Mouse (Mus musculus): ENCODE data around the gene Pde8b. TPM values are rescaled to one million over a fixed set of nuclear protein-coding genes. Genes with fewer than 3 reads are reported as not detected.

The Pde8b gene
- total RNA-seq, 1 experiment: 0.40 TPM

DNA sequence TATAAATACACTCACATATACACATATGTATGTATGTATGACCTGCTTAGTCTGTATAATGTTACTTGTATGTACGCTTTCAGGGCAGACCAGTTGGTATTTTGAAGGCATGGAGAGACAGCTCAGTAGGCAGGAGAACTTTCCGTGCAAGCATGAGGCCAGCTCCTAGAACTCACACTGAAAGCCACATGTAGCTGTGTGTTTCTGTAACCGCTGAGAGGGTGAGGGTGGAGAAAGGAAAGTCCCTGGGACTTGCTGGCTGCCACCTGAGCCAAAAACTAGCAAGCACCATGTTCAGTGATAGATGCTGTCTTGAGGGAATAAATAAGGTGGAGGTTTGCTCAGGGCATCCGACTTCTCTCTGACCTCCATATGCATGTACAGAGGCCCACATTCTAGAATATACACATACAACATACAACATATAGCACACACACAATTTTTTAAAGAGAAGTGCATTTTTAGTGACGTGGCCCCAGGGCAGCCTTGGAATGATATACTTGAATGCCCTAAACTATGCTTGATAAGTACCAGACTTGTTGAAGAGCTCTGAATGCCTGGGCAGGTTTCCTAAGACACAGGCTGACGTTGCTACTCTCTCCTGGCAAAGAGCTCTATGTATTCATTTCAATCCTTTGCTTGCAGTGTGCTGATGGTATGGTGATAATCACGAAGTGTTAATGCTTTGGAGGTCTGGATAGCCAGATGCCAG lies 238.4 kb downstream of the Pde8b start:
- H3K9ac ChIP-seq (ENCODE audit: insufficient read depth, low read depth, low read length, poor library complexity, severe bottlenecking): no peak overlapping the region
- in situ Hi-C loops (cut with MboI; ENCODE audit: low sequenced_read_pairs in 2 of 2, unreplicated experiment in 2 of 2): no loop called here
- H3K4me3 ChIP-seq (ENCODE audit: insufficient read depth in 1 of 2, low read depth in 1 of 2, low read length in 2 of 2, poor library complexity in 1 of 2, severe bottlenecking in 1 of 2): no peak overlapping the region
- H3K27ac ChIP-seq (ENCODE audit: insufficient read depth, low read depth, low read length, poor library complexity, severe bottlenecking): no peak overlapping the region
- no peak for DNase-seq (ENCODE audit: low read depth, low spot score)
- no peaks in the 10 kb centered on the region for H3K36me3 ChIP-seq (ENCODE audit: control insufficient read depth, insufficient read depth, low read length, poor library complexity, severe bottlenecking)
- H3K9me3 ChIP-seq (ENCODE audit: control insufficient read depth, insufficient read depth, low read depth, low read length): no peaks in the 10 kb centered on the region
- H3K4me1 ChIP-seq (ENCODE audit: control insufficient read depth in 2 of 2, insufficient read depth in 2 of 2, low read length in 2 of 2, poor library complexity in 1 of 2): no peaks in the 10 kb centered on the region
- TF ChIP-seq ZNF384 (IDR thresholded peaks at IDR 0.05; ENCODE audit: low read depth, low read length) (no peak), ZC3H11A (IDR thresholded peaks at IDR 0.05; ENCODE audit: borderline replicate concordance, low read depth, low read length) (no peak), CHD2 (IDR thresholded peaks at IDR 0.05; ENCODE audit: low read depth, low read length) (no peak), MAFK (IDR thresholded peaks at IDR 0.05; ENCODE audit: insufficient read depth, low read depth, low read length) (no peak), HCFC1 (IDR thresholded peaks at IDR 0.05; ENCODE audit: borderline replicate concordance, insufficient read depth, low read length) (no peak)

DNA sequence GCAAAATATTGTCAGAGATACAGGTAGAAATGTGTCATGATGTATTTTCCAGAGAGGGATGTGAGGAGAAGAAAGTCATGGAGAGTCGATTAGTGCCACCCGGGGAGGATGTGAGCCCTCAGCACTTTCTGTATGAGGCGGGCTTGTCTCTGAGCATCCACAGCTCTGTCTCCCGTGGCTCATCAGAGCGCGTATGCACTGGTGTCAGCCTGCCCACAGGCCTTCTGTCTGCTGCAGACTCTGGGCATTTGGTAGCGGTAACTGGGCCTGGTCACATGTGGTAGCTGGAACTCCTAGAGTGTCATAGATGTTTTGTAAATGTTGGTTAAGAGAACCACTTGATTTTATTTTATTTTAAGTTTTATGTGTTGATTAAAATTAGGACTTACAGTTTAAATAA lies 240.9 kb downstream of the Pde8b start:
- Histone ChIP-seq H3K9me3 (ENCODE audit: control insufficient read depth, insufficient read depth, low read depth, low read length) (no peaks in the 10 kb centered on the region), H3K4me3 (ENCODE audit: insufficient read depth in 1 of 2, low read depth in 1 of 2, low read length in 2 of 2, poor library complexity in 1 of 2, severe bottlenecking in 1 of 2) (no peak overlapping the region), H3K4me1 (ENCODE audit: control insufficient read depth in 2 of 2, insufficient read depth in 2 of 2, low read length in 2 of 2, poor library complexity in 1 of 2) (no peaks in the 10 kb centered on the region), H3K36me3 (ENCODE audit: control insufficient read depth, insufficient read depth, low read length, poor library complexity, severe bottlenecking) (no peaks in the 10 kb centered on the region), H3K27ac (ENCODE audit: insufficient read depth, low read depth, low read length, poor library complexity, severe bottlenecking) (no peak overlapping the region), H3K9ac (ENCODE audit: insufficient read depth, low read depth, low read length, poor library complexity, severe bottlenecking) (no peak overlapping the region)
- DNase-seq (ENCODE audit: low read depth, low spot score): no peak
- in situ Hi-C loops (cut with MboI; ENCODE audit: low sequenced_read_pairs in 2 of 2, unreplicated experiment in 2 of 2): no loop called here
- no peak for TF ChIP-seq CHD2 (IDR thresholded peaks at IDR 0.05; ENCODE audit: low read depth, low read length)
- no peak for TF ChIP-seq HCFC1 (IDR thresholded peaks at IDR 0.05; ENCODE audit: borderline replicate concordance, insufficient read depth, low read length)
- TF ChIP-seq ZC3H11A (IDR thresholded peaks at IDR 0.05; ENCODE audit: borderline replicate concordance, low read depth, low read length): no peak
- no peak for TF ChIP-seq MAFK (IDR thresholded peaks at IDR 0.05; ENCODE audit: insufficient read depth, low read depth, low read length)
- TF ChIP-seq ZNF384 (IDR thresholded peaks at IDR 0.05; ENCODE audit: low read depth, low read length): no peak

DNA sequence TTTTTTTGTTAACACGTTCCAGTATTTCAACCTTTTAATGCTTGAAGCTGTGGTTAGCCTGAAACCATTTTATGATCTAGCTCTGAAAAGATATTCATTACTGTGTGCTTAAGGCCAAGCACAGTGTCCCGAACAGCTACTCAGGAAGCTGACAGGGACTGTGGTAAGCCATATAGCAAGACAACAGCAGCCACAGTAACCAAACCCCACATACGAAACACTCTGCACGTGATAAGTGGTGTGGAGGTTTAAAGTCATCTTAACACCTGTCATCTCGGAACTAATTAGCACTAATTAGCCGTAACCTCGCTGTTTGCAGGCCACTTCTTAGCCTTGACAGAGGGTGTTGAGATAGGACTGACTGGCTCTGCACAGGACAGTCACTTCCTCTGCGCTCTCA lies 242.9 kb downstream of the Pde8b start:
- in situ Hi-C loops (cut with MboI; ENCODE audit: low sequenced_read_pairs in 2 of 2, unreplicated experiment in 2 of 2): no loop called here
- no peak overlapping the region for H3K9ac ChIP-seq (ENCODE audit: insufficient read depth, low read depth, low read length, poor library complexity, severe bottlenecking)
- H3K27ac ChIP-seq (ENCODE audit: insufficient read depth, low read depth, low read length, poor library complexity, severe bottlenecking): no peak overlapping the region

DNA sequence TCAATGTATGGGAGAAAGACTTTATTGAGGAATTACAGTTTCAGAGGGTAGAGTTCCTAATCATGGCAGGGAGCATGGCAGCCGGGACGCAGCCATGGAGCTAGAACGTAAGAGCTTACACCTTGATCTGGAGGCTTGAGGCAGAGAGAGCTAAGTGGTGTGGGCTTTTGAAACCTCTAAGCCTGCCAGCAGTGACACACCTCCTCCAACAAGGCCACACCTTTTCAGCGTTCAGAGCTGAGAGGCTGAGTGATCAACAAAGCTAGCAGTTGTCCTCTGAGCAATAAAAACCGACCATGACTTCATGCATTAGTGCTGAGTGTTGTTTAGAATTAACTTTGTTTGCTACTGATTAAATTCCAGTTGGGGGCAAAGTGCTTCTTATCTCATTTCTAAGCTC lies 259.6 kb downstream of the Pde8b start:
- H3K4me3 ChIP-seq (ENCODE audit: insufficient read depth in 1 of 2, low read depth in 1 of 2, low read length in 2 of 2, poor library complexity in 1 of 2, severe bottlenecking in 1 of 2): no peak overlapping the region
- in situ Hi-C loops (cut with MboI; ENCODE audit: low sequenced_read_pairs in 2 of 2, unreplicated experiment in 2 of 2): no loop called here
- no peak overlapping the region for H3K9ac ChIP-seq (ENCODE audit: insufficient read depth, low read depth, low read length, poor library complexity, severe bottlenecking)
- no peaks in the 10 kb centered on the region for H3K9me3 ChIP-seq (ENCODE audit: control insufficient read depth, insufficient read depth, low read depth, low read length)
- no peak for TF ChIP-seq CHD2 (IDR thresholded peaks at IDR 0.05; ENCODE audit: low read depth, low read length)
- TF ChIP-seq HCFC1 (IDR thresholded peaks at IDR 0.05; ENCODE audit: borderline replicate concordance, insufficient read depth, low read length): no peak
- TF ChIP-seq ZC3H11A (IDR thresholded peaks at IDR 0.05; ENCODE audit: borderline replicate concordance, low read depth, low read length): no peak
- no peak for TF ChIP-seq MAFK (IDR thresholded peaks at IDR 0.05; ENCODE audit: insufficient read depth, low read depth, low read length)
- TF ChIP-seq ZNF384 (IDR thresholded peaks at IDR 0.05; ENCODE audit: low read depth, low read length): no peak
- H3K36me3 ChIP-seq (ENCODE audit: control insufficient read depth, insufficient read depth, low read length, poor library complexity, severe bottlenecking): no peaks in the 10 kb centered on the region
- H3K4me1 ChIP-seq (ENCODE audit: control insufficient read depth in 2 of 2, insufficient read depth in 2 of 2, low read length in 2 of 2, poor library complexity in 1 of 2): no peaks in the 10 kb centered on the region
- no peak for DNase-seq (ENCODE audit: low read depth, low spot score)
- no peak overlapping the region for H3K27ac ChIP-seq (ENCODE audit: insufficient read depth, low read depth, low read length, poor library complexity, severe bottlenecking)

More for the DNA sequence above, 242.9 kb downstream of the Pde8b start:
- H3K9me3 ChIP-seq (ENCODE audit: control insufficient read depth, insufficient read depth, low read depth, low read length): no peaks in the 10 kb centered on the region
- H3K36me3 ChIP-seq (ENCODE audit: control insufficient read depth, insufficient read depth, low read length, poor library complexity, severe bottlenecking): no peaks in the 10 kb centered on the region
- H3K4me3 ChIP-seq (ENCODE audit: insufficient read depth in 1 of 2, low read depth in 1 of 2, low read length in 2 of 2, poor library complexity in 1 of 2, severe bottlenecking in 1 of 2): no peak overlapping the region
- no peak for DNase-seq (ENCODE audit: low read depth, low spot score)
- H3K4me1 ChIP-seq (ENCODE audit: control insufficient read depth in 2 of 2, insufficient read depth in 2 of 2, low read length in 2 of 2, poor library complexity in 1 of 2): no peaks in the 10 kb centered on the region
- no peak for TF ChIP-seq MAFK (IDR thresholded peaks at IDR 0.05; ENCODE audit: insufficient read depth, low read depth, low read length)
- TF ChIP-seq ZNF384 (IDR thresholded peaks at IDR 0.05; ENCODE audit: low read depth, low read length): no peak
- TF ChIP-seq CHD2 (IDR thresholded peaks at IDR 0.05; ENCODE audit: low read depth, low read length): no peak
- TF ChIP-seq HCFC1 (IDR thresholded peaks at IDR 0.05; ENCODE audit: borderline replicate concordance, insufficient read depth, low read length): no peak
- TF ChIP-seq ZC3H11A (IDR thresholded peaks at IDR 0.05; ENCODE audit: borderline replicate concordance, low read depth, low read length): no peak
